Mouse (Mus musculus) liver, adult 2 months (tissue): Measurements from ENCODE around the gene Apbb2. TPM values are rescaled to one million over a fixed set of nuclear protein-coding genes. Genes with fewer than 3 reads are reported as not detected.

Experiments
- DNase-seq: peaks from one replicate; pipeline ENCODE4 v3.0.0-alpha.2; 2011; ENCODE audit warnings: low read depth, low spot score; ENCODE audit errors: extremely low read depth
- H3K27ac ChIP-seq: fragments of 200-500 bp; replicated peaks from 2 replicates; pipeline ENCODE4 v1.5.1; 2012; ENCODE audit warnings: low read depth, mild to moderate bottlenecking, control low read depth, inconsistent platforms, low read length; ENCODE audit not compliant: insufficient read depth
- H3K27me3 ChIP-seq: fragments of 200-500 bp; 2 replicates; pipeline ENCODE4 v1.6.1; 2012; ENCODE audit warnings: mild to moderate bottlenecking, moderate library complexity, low read length, inconsistent platforms; ENCODE audit not compliant: control insufficient read depth, insufficient read depth
- H3K36me3 ChIP-seq: fragments of 200-500 bp; 2 replicates; pipeline ENCODE4 v1.6.1; 2012; ENCODE audit warnings: low read length, inconsistent platforms; ENCODE audit not compliant: control insufficient read depth, insufficient read depth
- H3K4me1 ChIP-seq: fragments of 200-500 bp; 2 replicates; pipeline ENCODE4 v1.6.1; 2011; ENCODE audit warnings: low read length; ENCODE audit not compliant: control insufficient read depth, insufficient read depth
- H3K4me3 ChIP-seq: fragments of 200-500 bp; 2 replicates; pipeline ENCODE4 v1.5.1; 2011; ENCODE audit warnings: low read depth, mild to moderate bottlenecking, control low read depth, low read length, moderate library complexity; ENCODE audit not compliant: insufficient read depth
- H3K79me2 ChIP-seq: fragments of 200-500 bp; 2 replicates; pipeline ENCODE4 v1.6.1; 2012; ENCODE audit warnings: inconsistent platforms, mild to moderate bottlenecking, low read length, moderate library complexity; ENCODE audit not compliant: control insufficient read depth, insufficient read depth
- H3K9ac ChIP-seq: fragments of 200-500 bp; 2 replicates; pipeline ENCODE4 v1.6.1; 2012; ENCODE audit warnings: low read depth, mild to moderate bottlenecking, control low read depth, inconsistent platforms, low read length
- CTCF ChIP-seq: fragments of 200-500 bp; IDR thresholded peaks from 2 replicates; pipeline ENCODE4 v1.5.1; 2011; ENCODE audit warnings: low read depth, low read length, control low read depth
- POLR2A ChIP-seq: fragments of 200-500 bp; IDR thresholded peaks from 2 replicates; pipeline ENCODE4 v1.6.1; 2011; ENCODE audit warnings: low read length, control low read depth; ENCODE audit not compliant: insufficient read depth; ENCODE audit errors: extremely low read depth
- WGBS: fragments of 180-500 bp; shearing (Covaris S2); methylation state at CpG from one replicate; pipeline ENCODE4 v1.1.7; 2018; 5-methylcytosine and 5-hydroxymethylcytosine counted together
- polyA plus RNA-seq: library from polyadenylated mRNA; depleted of rRNA; stranded (reverse); fragments of >200 nt; gene quantifications from 2 replicates; pipeline ENCODE4 v1.2.3, GENCODE M21; 2012
- total RNA-seq: library from RNA; depleted of rRNA; stranded (reverse); fragments of >200 nt; gene quantifications from 2 replicates; pipeline ENCODE4 v1.2.3, GENCODE M21; 2014

Gene Apbb2
- total and polyA plus RNA-seq, 2 experiments = 1.4 to 5.3 TPM

GRCm38 (mm10) chr5:66340356-66341102 is 278.1 kb downstream of the Apbb2 start:
- WGBS = 87% methylated on average over 17 of the region's 17 CpGs
- Histone ChIP-seq H3K36me3 (no peaks in the 10 kb centered on the region), H3K27ac (no peak overlapping the region), H3K4me3 (no peak overlapping the region), H3K4me1 (no peaks in the 10 kb centered on the region), H3K27me3 (no peaks in the 10 kb centered on the region), H3K9ac (no peak overlapping the region), H3K79me2 (no peaks in the 10 kb centered on the region)
- TF ChIP-seq CTCF = no peak
- TF ChIP-seq POLR2A = no peak
- DNase-seq = no peak

- WGBS = 67% methylated on average over 7 of the region's 7 CpGs
- Histone ChIP-seq H3K4me3 (no peak overlapping the region), H3K36me3 (no peaks in the 10 kb centered on the region), H3K4me1 (no peaks in the 10 kb centered on the region), H3K27ac (no peak overlapping the region), H3K79me2 (no peaks in the 10 kb centered on the region), H3K9ac (no peak overlapping the region), H3K27me3 (no peaks in the 10 kb centered on the region)
- TF ChIP-seq POLR2A = no peak
- TF ChIP-seq CTCF = peak; percentile 48
- DNase-seq = no peak
Measured at GRCm38 (mm10) chr5:66338583-66338982, 280.0 kb downstream of the Apbb2 start.

GRCm38 (mm10) chr5:66337969-66338345 is 280.6 kb downstream of the Apbb2 start:
- Histone ChIP-seq H3K9ac (no peak overlapping the region), H3K27ac (no peak overlapping the region), H3K4me3 (no peak overlapping the region), H3K4me1 (no peaks in the 10 kb centered on the region), H3K79me2 (no peaks in the 10 kb centered on the region), H3K36me3 (no peaks in the 10 kb centered on the region), H3K27me3 (no peaks in the 10 kb centered on the region)
- TF ChIP-seq CTCF (no peak), POLR2A (no peak)
- 26% methylated on average over 6 of the region's 6 CpGs for WGBS
- peak; percentile 72 for DNase-seq

GRCm38 (mm10) chr5:66337025-66337968 is 281.3 kb downstream of the Apbb2 start:
- no peaks in the 10 kb centered on the region for H3K27me3 ChIP-seq
- H3K4me1 ChIP-seq = no peaks in the 10 kb centered on the region
- no peaks in the 10 kb centered on the region for H3K79me2 ChIP-seq
- no peak overlapping the region for H3K4me3 ChIP-seq
- 35% methylated on average over 38 of the region's 38 CpGs for WGBS
- no peak overlapping the region for H3K9ac ChIP-seq
- H3K36me3 ChIP-seq = no peaks in the 10 kb centered on the region
- H3K27ac ChIP-seq = no peak overlapping the region
- no peak for DNase-seq
- no peak for TF ChIP-seq POLR2A
- TF ChIP-seq CTCF = no peak

GRCm38 (mm10) chr5:66330806-66331205 is 287.8 kb downstream of the Apbb2 start:
- H3K27ac ChIP-seq = no peak overlapping the region
- WGBS = 40% methylated on average over 6 of the region's 6 CpGs
- DNase-seq = peak; percentile 92

More at GRCm38 (mm10) chr5:66330806-66331205, 287.8 kb downstream of the Apbb2 start:
- Histone ChIP-seq H3K79me2 (no peaks in the 10 kb centered on the region), H3K27me3 (no peaks in the 10 kb centered on the region), H3K9ac (no peak overlapping the region), H3K4me3 (no peak overlapping the region), H3K36me3 (no peaks in the 10 kb centered on the region), H3K4me1 (peaks cover 10% of the 10 kb centered on the region)
- TF ChIP-seq POLR2A = no peak
- no peak for TF ChIP-seq CTCF
